Mouse (Mus musculus) left cerebral cortex, postnatal 10 days (tissue): Measurements from ENCODE around the gene Ogfod3. TPM values are rescaled to one million over a fixed set of nuclear protein-coding genes. Genes with fewer than 3 reads are reported as not detected.

Experiments used
- DNase-seq, 2 experiments: peaks; one replicate each; pipeline ENCODE4 v3.0.0; 2021 to 2022; ENCODE audit warnings: low spot score in 2 of 2, mixed read lengths in 1 of 2; ENCODE audit errors: extremely low spot score in 1 of 2
- intact Hi-C: fragments of 180-260 bp; cut with DNase I; formaldehyde crosslinking; loops from one replicate; pipeline ENCODE4 v1.15.1; 2025
- total RNA-seq, 2 experiments: library from RNA; stranded (reverse); gene quantifications; 2 replicates each; pipeline ENCODE4 v1.2.3; 2021

Ogfod3 gene
- total RNA-seq, 2 experiments from 2014 or later: 7.4 to 9.2 TPM

GRCm38 (mm10) chr11:121201436-121202198 lies 2.9 kb downstream of the Ogfod3 start:
- intact Hi-C loops: no loop called here
- DNase-seq: peak; percentile 35 to 54

- intact Hi-C loops: no loop called here
- no peak for DNase-seq
These were observed 3.7 kb downstream of the Ogfod3 start for GRCm38 (mm10) chr11:121200781-121201180.

GRCm38 (mm10) chr11:121199851-121200250 lies 4.7 kb downstream of the Ogfod3 start:
- intact Hi-C loops: no loop called here
- DNase-seq: no peak

- intact Hi-C loops: no loop called here
- DNase-seq: no peak
These were observed 5.9 kb downstream of the Ogfod3 start for GRCm38 (mm10) chr11:121198622-121199021.

- DNase-seq: no peak
- intact Hi-C loops: no loop called here
These were observed 11.1 kb downstream of the Ogfod3 start for GRCm38 (mm10) chr11:121193415-121193814.

- DNase-seq: no peak
- intact Hi-C loops: no loop called here
These were observed 11.8 kb downstream of the Ogfod3 start for GRCm38 (mm10) chr11:121192742-121193141.

- no peak for DNase-seq
- intact Hi-C loops: no loop called here
These were observed 14.8 kb downstream of the Ogfod3 start for GRCm38 (mm10) chr11:121189681-121190080.

GRCm38 (mm10) chr11:121176285-121177270 lies 27.9 kb downstream of the Ogfod3 start:
- DNase-seq: peak in 1 of 2 experiments; percentile 62
- intact Hi-C loops: no loop called here

- intact Hi-C loops: no loop called here
- DNase-seq: no peak
These were observed 30.3 kb downstream of the Ogfod3 start for GRCm38 (mm10) chr11:121174234-121174633.

GRCm38 (mm10) chr11:121173203-121173602 lies 31.3 kb downstream of the Ogfod3 start:
- DNase-seq: no peak
- intact Hi-C loops: no loop called here

- intact Hi-C loops: no loop called here
- DNase-seq: no peak
These were observed 40.8 kb downstream of the Ogfod3 start for GRCm38 (mm10) chr11:121163751-121164150.

GRCm38 (mm10) chr11:121160636-121161346 lies 43.7 kb downstream of the Ogfod3 start:
- intact Hi-C loops: no loop called here
- DNase-seq: no peak

GRCm38 (mm10) chr11:121159971-121160370 lies 44.5 kb downstream of the Ogfod3 start, which contains the start of gene Uts2r:
TSS of gene Uts2r (plus strand) at chr11:121160271.
- intact Hi-C loops: no loop called here
- no peak for DNase-seq

GRCm38 (mm10) chr11:121156411-121156891 lies 48.1 kb downstream of the Ogfod3 start:
- intact Hi-C loops: no loop called here
- peak in 1 of 2 experiments; percentile 43 for DNase-seq

- DNase-seq: no peak
- intact Hi-C loops: no loop called here
These were observed 50.3 kb downstream of the Ogfod3 start for GRCm38 (mm10) chr11:121154203-121154602.

- intact Hi-C loops: no loop called here
These were observed 56.3 kb downstream of the Ogfod3 start for GRCm38 (mm10) chr11:121148193-121148592.

GRCm38 (mm10) chr11:121145865-121146264 lies 58.6 kb downstream of the Ogfod3 start, which contains the start of gene Tex19.1:
TSS of gene Tex19.1 (plus strand) at chr11:121146143.
- DNase-seq: no peak
- intact Hi-C loops: no loop called here

More at GRCm38 (mm10) chr11:121148193-121148592, 56.3 kb downstream of the Ogfod3 start:
- no peak for DNase-seq

GRCm38 (mm10) chr11:121143325-121144015 lies 61.0 kb downstream of the Ogfod3 start:
- intact Hi-C loops: no loop called here
- DNase-seq: no peak
